Mouse (Mus musculus): Measurements from ENCODE around the gene Gm12394.
"Not testable (repeated sequence)": the region's sequence is repeated elsewhere in the genome, so short reads cannot be mapped to it uniquely, and the experiment has no call there.

DNA sequence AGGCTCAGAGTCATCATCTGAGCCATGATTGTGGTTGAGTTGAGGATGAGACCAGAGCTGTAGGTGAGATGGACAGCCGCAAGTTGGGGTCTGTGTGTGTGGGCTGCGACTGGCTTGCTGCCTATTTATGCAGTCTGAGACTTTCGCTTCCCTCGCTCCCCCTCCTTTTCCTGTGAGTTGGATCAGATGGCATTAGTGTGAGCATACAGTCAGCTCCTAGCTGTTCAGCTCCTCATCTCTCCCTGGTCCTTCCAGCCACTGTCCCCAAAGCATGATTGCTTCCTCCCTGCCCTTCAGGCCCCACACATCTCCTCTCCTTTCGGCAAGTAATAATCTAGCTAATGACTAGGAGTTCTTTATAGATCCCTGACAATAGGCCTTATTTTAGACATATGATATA lies 82.7 kb downstream of the Gm12394 start, which contains the start of gene Ccl21a:
- not testable (repeated sequence) for TF ChIP-seq EP300 (optimal IDR thresholded peaks at IDR 0.05); CTCF (IDR thresholded peaks at IDR 0.05; ENCODE audit: low read depth)

All from stomach, postnatal 0 days (tissue).